Mouse (Mus musculus) kidney, embryonic 16.5 days (tissue): ENCODE results near the gene Dst. TPM values are rescaled to one million over a fixed set of nuclear protein-coding genes. Genes with fewer than 3 reads are reported as not detected.

Experiments used
- ATAC-seq: fragments of 200-750 bp; cut with Nextera tagmentation; 2 replicates; pipeline ENCODE4 v1.8.0; 2017; ENCODE audit warnings: moderate TSS enrichment; ENCODE audit not compliant: low FRiP score, low TSS enrichment
- H3K27ac ChIP-seq: fragments of 300-500 bp; sonication (generic); 2 replicates; pipeline ENCODE4 v1.5.1; 2014; ENCODE audit warnings: low read length
- H3K27me3 ChIP-seq: fragments of 300-500 bp; sonication (generic); 2 replicates; pipeline ENCODE4 v1.6.1; 2014; ENCODE audit warnings: low read length, control low read depth, mixed read lengths; ENCODE audit not compliant: insufficient read depth
- H3K36me3 ChIP-seq: fragments of 300-500 bp; sonication (generic); 2 replicates; pipeline ENCODE4 v1.6.1; 2014; ENCODE audit warnings: low read length, control low read depth, mixed read lengths; ENCODE audit not compliant: insufficient read depth
- H3K4me1 ChIP-seq: fragments of 300-500 bp; sonication (generic); 2 replicates; pipeline ENCODE4 v1.6.1; 2014; ENCODE audit warnings: low read length, control low read depth, mixed read lengths; ENCODE audit not compliant: insufficient read depth
- H3K4me2 ChIP-seq: fragments of 300-500 bp; sonication (generic); replicated peaks from 2 replicates; pipeline ENCODE4 v1.6.1; 2014; ENCODE audit warnings: low read depth, low read length
- H3K4me3 ChIP-seq: fragments of 300-500 bp; sonication (generic); 2 replicates; pipeline ENCODE4 v1.5.1; 2014; ENCODE audit warnings: mild to moderate bottlenecking, low read length
- H3K9ac ChIP-seq: fragments of 300-500 bp; sonication (generic); replicated peaks from 2 replicates; pipeline ENCODE4 v1.6.1; 2014; ENCODE audit warnings: low read length
- H3K9me3 ChIP-seq: fragments of 300-500 bp; sonication (generic); 2 replicates; pipeline ENCODE4 v1.6.1; 2016; ENCODE audit warnings: low read length, control low read depth
- WGBS: fragments of 180-500 bp; shearing (Covaris S2); extraction: QIAGEN DNeasy Blood & Tissue Kit; methylation state at CpG from one replicate; pipeline ENCODE4 v1.1.7; 2014; 5-methylcytosine and 5-hydroxymethylcytosine counted together
- polyA plus RNA-seq: library from polyadenylated mRNA; unstranded; fragments of >200 nt; fragmentation: Nextera tagmentation; extraction: Ambion mirVana; gene quantifications from 2 replicates; pipeline ENCODE4 v1.2.1, GENCODE M21; 2015

Gene Dst
- polyA plus RNA-seq, 1 experiment from 2014 or later, result 23.4 TPM

DNA sequence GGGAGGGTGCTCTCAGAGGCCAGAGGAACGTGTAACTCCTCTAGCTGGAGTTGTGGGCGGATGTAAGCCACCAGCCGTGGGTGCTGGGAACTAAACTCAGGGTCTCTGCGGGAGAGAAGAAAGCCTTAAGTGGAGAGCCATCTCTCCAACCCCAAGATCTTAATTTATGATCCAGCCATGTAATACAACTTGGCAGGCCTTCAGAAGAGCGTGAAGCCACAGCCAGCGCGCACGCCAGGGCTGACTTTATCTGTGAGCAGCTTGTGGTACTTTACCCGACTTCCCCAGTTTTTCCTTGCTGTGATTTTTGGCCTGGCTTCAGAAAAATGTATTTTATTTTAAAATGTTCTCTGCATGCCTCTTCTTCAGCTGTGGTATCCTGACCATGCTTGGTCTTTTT lies 377.0 kb downstream of the Dst start:
- Histone ChIP-seq H3K4me1 (no peaks in the 10 kb centered on the region), H3K36me3 (peaks cover 46% of the 10 kb centered on the region), H3K4me2 (no peak overlapping the region), H3K4me3 (no peak overlapping the region), H3K27ac (no peak overlapping the region), H3K9me3 (no peaks in the 10 kb centered on the region), H3K27me3 (no peaks in the 10 kb centered on the region), H3K9ac (no peak overlapping the region)
- 79% methylated on average over 9 of the region's 9 CpGs for WGBS
- ATAC-seq, result no peak

DNA sequence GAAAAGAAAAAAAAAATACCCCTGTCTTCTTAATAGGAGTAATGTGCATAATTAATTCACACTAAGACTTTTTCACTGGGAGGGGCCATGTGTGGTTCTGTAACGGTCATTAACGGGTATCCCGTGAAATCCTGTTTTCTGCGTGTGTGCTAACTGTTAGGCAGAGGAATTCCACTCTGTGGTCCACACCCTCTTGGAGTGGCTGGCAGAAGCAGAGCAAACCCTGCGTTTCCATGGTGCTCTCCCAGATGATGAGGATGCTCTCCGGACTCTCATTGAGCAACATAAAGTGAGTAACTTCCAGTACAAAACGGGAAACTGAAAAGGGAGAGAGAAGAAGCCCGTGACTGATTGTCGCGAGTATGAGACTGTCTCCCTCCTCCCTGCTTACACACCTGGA lies 379.7 kb downstream of the Dst start:
- no peaks in the 10 kb centered on the region for H3K27me3 ChIP-seq
- H3K27ac ChIP-seq, result no peak overlapping the region
- H3K4me3 ChIP-seq, result no peak overlapping the region
- ATAC-seq, result no peak
- H3K4me1 ChIP-seq, result no peaks in the 10 kb centered on the region
- peaks cover 59% of the 10 kb centered on the region for H3K36me3 ChIP-seq
- 89% methylated on average over 10 of the region's 10 CpGs for WGBS
- H3K9me3 ChIP-seq, result 0 out of 2 replicates have a peak, but pooled peaks cover 3% of the 10 kb centered on the region
- no peak overlapping the region for H3K9ac ChIP-seq
- no peak overlapping the region for H3K4me2 ChIP-seq

DNA sequence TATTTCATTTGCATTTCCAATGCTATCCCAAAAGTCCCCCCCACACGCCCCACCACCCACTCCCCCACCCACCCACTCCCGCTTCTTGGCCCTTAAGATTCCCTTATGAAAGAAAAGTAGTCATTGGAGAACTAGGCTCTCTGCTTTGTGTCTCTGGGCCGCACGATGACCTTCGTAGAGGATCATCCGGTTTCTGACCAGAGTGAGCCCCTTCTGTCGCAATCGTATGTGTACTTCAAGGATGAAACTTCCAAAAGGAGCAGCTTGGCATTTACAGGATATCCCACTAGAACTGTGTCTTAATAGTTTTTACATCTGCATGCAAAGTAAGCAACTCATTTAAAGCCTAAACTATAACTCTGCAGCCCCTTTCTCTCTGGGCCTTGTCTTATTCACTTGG lies 380.2 kb downstream of the Dst start:
- no peaks in the 10 kb centered on the region for H3K4me1 ChIP-seq
- H3K9ac ChIP-seq, result no peak overlapping the region
- no peak for ATAC-seq
- H3K36me3 ChIP-seq, result peaks cover 62% of the 10 kb centered on the region
- 82% methylated on average over 8 of the region's 8 CpGs for WGBS
- no peak overlapping the region for H3K4me2 ChIP-seq
- 0 out of 2 replicates have a peak, but pooled peaks cover 3% of the 10 kb centered on the region for H3K9me3 ChIP-seq
- H3K27me3 ChIP-seq, result no peaks in the 10 kb centered on the region
- no peak overlapping the region for H3K27ac ChIP-seq
- H3K4me3 ChIP-seq, result no peak overlapping the region

DNA sequence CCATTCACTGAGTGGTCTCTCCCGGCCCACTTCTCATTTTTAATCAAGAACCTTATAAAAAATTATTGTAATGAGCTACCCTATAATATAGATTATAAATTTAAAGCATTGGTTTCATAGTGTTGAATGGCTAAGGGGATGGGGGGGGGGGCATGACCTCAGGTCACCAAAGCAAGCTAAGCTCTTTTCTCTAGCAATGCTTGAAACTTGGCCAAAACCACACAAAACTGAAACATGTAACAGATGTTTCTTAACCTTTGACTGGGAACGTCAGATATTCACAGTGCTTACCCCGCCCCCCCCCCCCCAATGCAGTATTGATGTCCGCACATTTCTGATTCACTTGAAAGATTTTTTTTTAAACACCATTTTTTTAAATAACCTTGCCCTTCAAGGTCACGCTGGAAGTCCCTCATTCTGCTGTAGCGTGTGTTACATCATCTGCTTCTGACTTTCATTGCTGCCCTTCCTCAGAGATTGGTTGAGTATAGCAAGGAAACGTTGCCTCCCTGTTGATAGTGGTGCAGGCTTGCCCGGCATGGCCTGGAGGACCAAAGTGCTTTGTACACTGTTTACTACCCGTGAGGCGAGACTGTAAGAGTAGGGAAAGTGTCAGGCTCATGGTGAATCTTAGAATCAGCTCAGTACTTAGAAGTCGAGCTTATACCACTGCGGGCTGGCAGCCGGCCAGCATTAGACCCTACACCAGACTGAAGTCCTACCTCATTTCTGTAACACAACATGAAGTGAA lies 380.9 kb downstream of the Dst start:
- Histone ChIP-seq H3K27me3 (no peaks in the 10 kb centered on the region), H3K36me3 (peaks cover 67% of the 10 kb centered on the region), H3K4me1 (no peaks in the 10 kb centered on the region), H3K4me2 (no peak overlapping the region), H3K9ac (no peak overlapping the region), H3K4me3 (no peak overlapping the region), H3K9me3 (0 out of 2 replicates have a peak, but pooled peaks cover 3% of the 10 kb centered on the region), H3K27ac (peak overlapping the region; percentile 29; the same call in 1 of the 2 replicates)
- 73% methylated on average over 13 of the region's 13 CpGs for WGBS
- ATAC-seq, result 0 out of 2 replicates have a peak, but pooled peaks have one; percentile 32

DNA sequence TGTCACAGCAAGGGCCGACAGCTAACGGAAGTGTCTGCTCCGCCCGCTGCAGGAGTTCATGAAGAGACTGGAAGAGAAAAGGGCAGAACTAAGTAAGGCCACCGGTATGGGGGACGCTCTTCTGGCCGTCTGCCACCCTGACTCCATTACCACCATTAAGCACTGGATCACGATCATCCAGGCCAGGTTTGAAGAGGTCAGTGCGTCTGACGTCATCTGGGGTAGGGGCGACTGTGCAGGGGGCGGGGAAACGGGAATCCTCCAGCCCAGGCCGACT lies 381.4 kb downstream of the Dst start:
- peaks cover 67% of the 10 kb centered on the region for H3K36me3 ChIP-seq
- no peak overlapping the region for H3K4me3 ChIP-seq
- H3K9me3 ChIP-seq, result 0 out of 2 replicates have a peak, but pooled peaks cover 3% of the 10 kb centered on the region
- WGBS, result 70% methylated on average over 14 of the region's 14 CpGs
- 0 out of 2 replicates have a peak, but pooled peaks have one; percentile 28 for ATAC-seq
- H3K4me1 ChIP-seq, result no peaks in the 10 kb centered on the region
- no peak overlapping the region for H3K4me2 ChIP-seq
- no peaks in the 10 kb centered on the region for H3K27me3 ChIP-seq
- no peak overlapping the region for H3K9ac ChIP-seq
- H3K27ac ChIP-seq, result no peak overlapping the region

DNA sequence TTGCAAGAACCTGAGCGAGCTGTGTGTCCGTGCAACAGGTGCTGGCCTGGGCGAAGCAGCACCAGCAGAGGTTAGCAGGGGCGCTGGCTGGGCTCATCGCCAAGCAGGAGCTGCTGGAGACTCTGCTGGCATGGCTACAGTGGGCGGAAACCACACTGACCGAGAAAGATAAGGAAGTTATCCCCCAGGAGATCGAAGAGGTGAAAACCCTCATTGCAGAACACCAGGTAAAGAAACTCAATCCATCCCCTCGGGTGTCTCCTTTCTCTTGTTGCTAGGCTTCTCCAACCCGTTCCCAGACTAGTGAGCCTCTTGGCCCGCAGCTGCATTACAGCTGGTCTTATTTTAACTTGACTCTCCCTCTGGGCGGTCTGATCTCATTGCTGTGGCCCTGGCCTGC lies 382.3 kb downstream of the Dst start:
- Histone ChIP-seq H3K9ac (no peak overlapping the region), H3K36me3 (peaks cover 69% of the 10 kb centered on the region), H3K4me1 (no peaks in the 10 kb centered on the region), H3K27me3 (no peaks in the 10 kb centered on the region), H3K4me3 (no peak overlapping the region), H3K4me2 (no peak overlapping the region), H3K27ac (no peak overlapping the region), H3K9me3 (0 out of 2 replicates have a peak, but pooled peaks cover 3% of the 10 kb centered on the region)
- WGBS, result 88% methylated on average over 12 of the region's 12 CpGs
- ATAC-seq, result no peak

DNA sequence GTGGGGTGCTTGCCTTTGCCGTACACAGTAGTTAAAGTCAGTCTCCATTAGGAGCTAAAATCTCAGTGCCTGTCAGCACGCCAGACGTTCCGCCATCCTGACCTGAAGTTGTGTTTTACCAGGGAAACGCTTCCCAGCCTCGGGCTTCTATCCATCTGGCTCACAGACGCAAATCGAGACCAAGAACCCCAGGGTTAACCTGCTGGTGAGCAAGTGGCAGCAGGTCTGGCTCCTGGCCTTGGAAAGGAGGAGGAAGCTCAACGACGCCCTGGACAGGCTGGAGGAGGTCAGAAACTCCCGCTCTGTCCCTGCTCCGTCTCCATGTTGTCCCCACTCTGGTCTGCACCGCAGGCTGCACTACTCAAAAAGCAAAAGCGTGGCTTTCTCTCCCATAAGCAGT lies 385.2 kb downstream of the Dst start:
- H3K9me3 ChIP-seq, result 0 out of 2 replicates have a peak, but pooled peaks cover 3% of the 10 kb centered on the region
- no peak overlapping the region for H3K4me2 ChIP-seq
- no peak overlapping the region for H3K4me3 ChIP-seq
- no peaks in the 10 kb centered on the region for H3K4me1 ChIP-seq
- WGBS, result 84% methylated on average over 14 of the region's 14 CpGs
- H3K27me3 ChIP-seq, result no peaks in the 10 kb centered on the region
- H3K9ac ChIP-seq, result no peak overlapping the region
- no peak overlapping the region for H3K27ac ChIP-seq
- peaks cover 79% of the 10 kb centered on the region for H3K36me3 ChIP-seq
- no peak for ATAC-seq

DNA sequence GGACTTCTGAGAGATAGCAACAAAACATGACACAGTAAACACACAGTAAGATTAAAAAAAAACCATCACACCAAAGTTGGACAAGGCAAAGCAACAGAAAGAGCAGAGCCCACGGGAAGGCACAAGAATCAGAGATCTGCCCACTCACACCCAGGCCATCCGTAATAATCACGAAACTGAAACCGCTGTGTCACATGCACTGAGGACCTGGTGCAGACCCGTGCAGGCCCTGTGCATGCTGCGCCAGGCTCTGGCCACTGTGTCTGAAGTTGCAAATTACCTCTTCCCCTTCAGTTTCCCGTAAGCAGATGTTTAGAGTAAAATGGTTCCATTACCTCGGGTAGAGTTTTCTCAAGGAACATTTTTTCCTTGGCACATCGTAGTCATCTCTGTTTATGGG lies 389.6 kb downstream of the Dst start:
- Histone ChIP-seq H3K4me2 (no peak overlapping the region), H3K27me3 (no peaks in the 10 kb centered on the region), H3K9ac (no peak overlapping the region), H3K36me3 (peaks cover 64% of the 10 kb centered on the region), H3K9me3 (no peaks in the 10 kb centered on the region), H3K4me3 (no peak overlapping the region), H3K27ac (no peak overlapping the region), H3K4me1 (no peaks in the 10 kb centered on the region)
- WGBS, result 88% methylated on average over 9 of the region's 9 CpGs
- ATAC-seq, result no peak

DNA sequence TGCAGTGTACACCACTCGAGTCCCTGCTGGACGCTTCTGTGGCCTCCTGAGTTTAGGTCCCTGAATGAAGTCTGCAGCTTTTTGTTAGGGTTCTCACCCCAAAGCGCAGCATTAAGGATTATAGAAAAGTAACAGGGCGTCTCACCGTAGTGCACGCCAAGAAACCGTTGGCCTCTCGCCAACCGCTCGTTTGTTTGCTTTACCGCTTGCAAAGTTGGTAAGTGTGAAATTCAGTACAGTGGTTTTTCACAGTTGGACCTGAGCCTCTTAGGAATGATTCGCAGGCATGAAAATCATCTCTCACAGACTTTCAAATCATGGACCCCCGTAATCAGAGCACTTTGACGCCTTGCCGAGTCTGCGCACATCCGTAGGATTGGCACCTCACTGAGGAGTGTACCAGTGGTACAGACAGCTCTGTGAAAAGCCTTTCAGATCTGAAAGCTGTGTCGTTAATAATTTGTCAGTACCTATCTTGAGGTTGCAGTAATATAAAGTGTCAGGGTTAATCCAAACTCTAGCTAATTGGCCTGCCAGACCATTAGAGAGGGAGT lies 390.7 kb downstream of the Dst start:
- Histone ChIP-seq H3K9ac (no peak overlapping the region), H3K27ac (no peak overlapping the region), H3K4me2 (no peak overlapping the region), H3K27me3 (no peaks in the 10 kb centered on the region), H3K9me3 (no peaks in the 10 kb centered on the region), H3K36me3 (peaks cover 63% of the 10 kb centered on the region), H3K4me3 (no peak overlapping the region), H3K4me1 (no peaks in the 10 kb centered on the region)
- ATAC-seq, result no peak
- WGBS, result 76% methylated on average over 18 of the region's 18 CpGs

DNA sequence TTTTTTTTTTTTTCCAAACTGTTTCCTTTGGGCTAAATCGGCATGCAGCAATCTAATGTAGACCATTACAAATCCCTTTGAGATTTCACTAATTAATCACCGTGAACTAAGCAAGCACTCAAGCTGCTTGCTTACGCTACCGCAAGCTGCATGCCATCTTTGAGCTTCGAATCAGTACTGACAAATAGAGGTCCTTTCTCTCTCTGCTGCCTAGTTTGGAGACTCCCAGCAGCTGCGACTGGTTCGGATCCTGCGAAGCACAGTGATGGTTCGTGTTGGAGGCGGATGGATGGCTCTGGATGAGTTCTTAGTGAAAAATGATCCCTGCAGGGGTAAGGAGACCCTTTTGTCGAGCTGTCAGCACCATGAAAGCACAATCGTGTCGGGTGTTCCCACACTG lies 391.5 kb downstream of the Dst start:
- 71% methylated on average over 13 of the region's 13 CpGs for WGBS
- no peak overlapping the region for H3K4me2 ChIP-seq
- H3K27me3 ChIP-seq, result no peaks in the 10 kb centered on the region
- no peak for ATAC-seq
- no peaks in the 10 kb centered on the region for H3K9me3 ChIP-seq
- no peak overlapping the region for H3K27ac ChIP-seq
- H3K36me3 ChIP-seq, result peaks cover 56% of the 10 kb centered on the region
- no peaks in the 10 kb centered on the region for H3K4me1 ChIP-seq
- no peak overlapping the region for H3K4me3 ChIP-seq
- H3K9ac ChIP-seq, result no peak overlapping the region
